8 mouse cellular contexts compared by ENCODE assay signal in genomic region chr13:78198391-78198870, GRCm38 (mm10). TPM values are rescaled to one million over a fixed set of nuclear protein-coding genes. Genes with fewer than 3 reads are reported as not detected.
DNase-seq lines count a peak whose midpoint lies in the region; ATAC-seq and TF ChIP-seq lines count a peak whose summit lies in the region.

No protein-coding gene starts in this region.

- no peak for ATAC-seq in cerebellum, adult (ENCODE audit: insufficient number of reproducible peaks, low FRiP score, low TSS enrichment)
- ATAC-seq in hindbrain, embryonic 12.5 days (ENCODE audit: low FRiP score): no peak
- peak; percentile 14 for ATAC-seq in lung, embryonic 16.5 days (ENCODE audit: low read depth)
- no peak for ATAC-seq in megakaryocyte-erythroid progenitor cell, adult 5-6 weeks (replicated peaks; ENCODE audit: low FRiP score, low TSS enrichment, poor library complexity, severe bottlenecking)

- H3K9me3 ChIP-seq in hindbrain, embryonic 12.5 days (replicated peaks): no peaks in the 10 kb centered on the region
- H3K9me3 ChIP-seq in lung, embryonic 16.5 days (ENCODE audit: control insufficient read depth, low read length): no peaks in the 10 kb centered on the region

- H3K4me2 ChIP-seq in hindbrain, embryonic 12.5 days (replicated peaks): peak overlapping the region; percentile 84
- peak overlapping the region; percentile 83 for H3K4me2 ChIP-seq in lung, embryonic 16.5 days (ENCODE audit: low read depth, low read length)

- WGBS in cerebellum, adult 2 months: under 1% methylated on average over 27 of the region's 63 CpGs
- 0% methylated on average over 33 of the region's 63 CpGs for WGBS in hindbrain, embryonic 12.5 days
- WGBS in lung, embryonic 16.5 days: 1% methylated on average over 18 of the region's 63 CpGs

- peak overlapping the region; percentile 77 for H3K27ac ChIP-seq in cerebellum, adult 2 months (ENCODE audit: insufficient read depth, low read length)
- H3K27ac ChIP-seq in hindbrain, embryonic 12.5 days: peak overlapping the region; percentile 100
- peak overlapping the region; percentile 94 for H3K27ac ChIP-seq in lung, embryonic 16.5 days (ENCODE audit: low read length)

- DNase-seq in cerebellum, adult 2 months: peak; percentile 58 to 67
- DNase-seq in 416B (ENCODE audit: low read depth): peak; percentile 13
- peak; percentile 51 for DNase-seq in embryo, embryonic 10.5 days (ENCODE audit: low spot score)
- no peak for DNase-seq in frontal cortex, adult 2 months (ENCODE audit: extremely low spot score in 1 of 2, low spot score in 1 of 2)

- peak overlapping the region; percentile 100 for H3K9ac ChIP-seq in hindbrain, embryonic 12.5 days
- peak overlapping the region; percentile 89 for H3K9ac ChIP-seq in lung, embryonic 16.5 days (ENCODE audit: low read length)

- no peak for TF ChIP-seq POLR2A in cerebellum, adult 2 months (IDR thresholded peaks at IDR 0.05; ENCODE audit: borderline replicate concordance, insufficient read depth, low read length)

- H3K36me3 ChIP-seq in hindbrain, embryonic 12.5 days: peaks cover 10% of the 10 kb centered on the region
- H3K36me3 ChIP-seq in lung, embryonic 16.5 days (ENCODE audit: control insufficient read depth, insufficient read depth, low read length): no peaks in the 10 kb centered on the region

- H3K27me3 ChIP-seq in cerebellum, adult 2 months (ENCODE audit: control insufficient read depth, insufficient read depth, low read length): no peaks in the 10 kb centered on the region
- H3K27me3 ChIP-seq in hindbrain, embryonic 12.5 days: no peaks in the 10 kb centered on the region
- peaks cover 38% of the 10 kb centered on the region for H3K27me3 ChIP-seq in lung, embryonic 16.5 days (ENCODE audit: control insufficient read depth, insufficient read depth, low read depth, low read length)

- TF ChIP-seq CTCF in cerebellum, adult 2 months (IDR thresholded peaks at IDR 0.05; ENCODE audit: borderline replicate concordance, insufficient read depth, low read depth, low read length): no peak

- no peaks in the 10 kb centered on the region for H3K4me1 ChIP-seq in cerebellum, adult 2 months (ENCODE audit: control insufficient read depth, insufficient read depth, low read length)
- H3K4me1 ChIP-seq in hindbrain, embryonic 12.5 days: no peaks in the 10 kb centered on the region; the same call in 1 of the 2 replicates
- H3K4me1 ChIP-seq in lung, embryonic 16.5 days (replicated peaks; ENCODE audit: control insufficient read depth, insufficient read depth, low read length): peaks cover 14% of the 10 kb centered on the region

- H3K4me3 ChIP-seq in cerebellum, adult 2 months (replicated peaks; ENCODE audit: insufficient read depth, low read depth, low read length): peak overlapping the region; percentile 100
- H3K4me3 ChIP-seq in hindbrain, embryonic 12.5 days: peak overlapping the region; percentile 99
- H3K4me3 ChIP-seq in lung, embryonic 16.5 days (ENCODE audit: low read length): peak overlapping the region; percentile 77

RNA-seq across cellular contexts. Expression of gene Nr2f1, which starts 1.1 kb away (rescaled TPM):
- 71.3 and 84.5 TPM in 2 replicates for polyA plus RNA-seq in cerebellum, adult 2 months (2012; rRNA removed)
- polyA plus RNA-seq in hindbrain, embryonic 12.5 days (2016; fragmentation: Nextera tagmentation; extraction: Ambion mirVana): 64.7 and 88.3 TPM in 2 replicates
- 3.6 and 3.7 TPM in 2 replicates for polyA plus RNA-seq in lung, embryonic 16.5 days (2015; fragmentation: Nextera tagmentation; extraction: Ambion mirVana)
- total RNA-seq in megakaryocyte-erythroid progenitor cell, adult 5-6 weeks (2014; fragmentation: Nextera tagmentation): not detected in 2 replicates
- not detected in 2 replicates for total RNA-seq in megakaryocyte-erythroid progenitor cell, adult 5-6 weeks (2017)
- polyA plus RNA-seq in frontal cortex, adult 2 months (2012; rRNA removed): 115 and 123 TPM in 2 replicates

Comparison
In these comparisons a context has a peak if more than half of its experiments do, and no peak if none do; other contexts are left out.
1. DNase-seq: peak in cerebellum, adult 2 months (2 of 2), 416B (single experiment) and embryo, embryonic 10.5 days (single experiment); none in frontal cortex, adult 2 months (0 of 2).
2. RNA of gene Nr2f1, which starts 1.1 kb away (polyA plus RNA-seq): 115 to 123 TPM in frontal cortex, adult 2 months, 64.7 to 88.3 TPM in hindbrain, embryonic 12.5 days and 71.3 to 84.5 TPM in cerebellum, adult 2 months; 3.6 to 3.7 TPM in lung, embryonic 16.5 days; every median in the first group is over 10 times any median in the second.
3. Peak in every context shown above with its lines, with median percentiles within 50 percentile points of each other: H3K27ac ChIP-seq and H3K4me3 ChIP-seq.